Comparison of ENCODE assay signal across 7 mouse cellular contexts in genomic region chr17:32108320-32109011, GRCm38 (mm10). TPM values are rescaled to one million over a fixed set of nuclear protein-coding genes. Genes with fewer than 3 reads are reported as not detected.
DNase-seq lines count a peak whose midpoint lies in the region; ATAC-seq and TF ChIP-seq lines count a peak whose summit lies in the region.
"Not testable (repeated sequence)": the region's sequence is repeated elsewhere in the genome, so short reads cannot be mapped to it uniquely, and the experiment has no call there.

No protein-coding gene starts in this region.

- not testable (repeated sequence) for H3K4me2 ChIP-seq in limb, embryonic 14.5 days (replicated peaks; ENCODE audit: low read depth, low read length, severe bottlenecking)
- peak overlapping the region; percentile 51 for H3K4me2 ChIP-seq in liver, embryonic 15.5 days

- H3K9me3 ChIP-seq in forebrain, embryonic 10.5 days; limb, embryonic 14.5 days (ENCODE audit: control insufficient read depth, low read length); liver, embryonic 15.5 days (replicated peaks); midbrain, embryonic 10.5 days (replicated peaks): not testable (repeated sequence)

- DNase-seq in 416B (ENCODE audit: low read depth), result peak; percentile 51
- peak; percentile 20 for DNase-seq in Patski (ENCODE audit: low read depth, low spot score)
- peak; percentile 84 for DNase-seq in c-Kit-positive CD71-positive TER-119-positive erythroid progenitor cells, embryonic 14.5 days (ENCODE audit: low spot score)
- DNase-seq in forebrain, embryonic 10.5 days (ENCODE audit: extremely low spot score, low spot score); limb, embryonic 14.5 days (ENCODE audit: low spot score); midbrain, embryonic 10.5 days (ENCODE audit: low spot score): not testable (repeated sequence)

- CTCF ChIA-PET in Patski (lab: Charles Lee), result interaction anchor here (1.1 kb wide), 1 partner anchor 9 kb away, joined by 3 read pairs; no protein-coding TSS in a partner anchor

- not testable (repeated sequence) for H3K36me3 ChIP-seq in forebrain, embryonic 10.5 days (replicated peaks); limb, embryonic 14.5 days (ENCODE audit: control insufficient read depth, insufficient read depth, low read length); liver, embryonic 15.5 days (replicated peaks); midbrain, embryonic 10.5 days

- WGBS in forebrain, embryonic 10.5 days, result 84% methylated on average over 5 of the region's 5 CpGs
- 65% methylated on average over 5 of the region's 5 CpGs for WGBS in limb, embryonic 14.5 days
- WGBS in liver, embryonic 15.5 days (ENCODE audit: insufficient replicate concordance), result 31% methylated on average over 5 of the region's 5 CpGs
- 86% methylated on average over 5 of the region's 5 CpGs for WGBS in midbrain, embryonic 10.5 days

- not testable (repeated sequence) for H3K9ac ChIP-seq in limb, embryonic 14.5 days (ENCODE audit: low read depth, low read length, severe bottlenecking)
- peak overlapping the region; percentile 30 for H3K9ac ChIP-seq in liver, embryonic 15.5 days

- 0 out of 2 replicates have a peak overlapping the region, but pooled peaks have one; percentile 13 for H3K27ac ChIP-seq in forebrain, embryonic 10.5 days
- not testable (repeated sequence) for H3K27ac ChIP-seq in limb, embryonic 14.5 days (replicated peaks; ENCODE audit: low read depth, low read length)
- H3K27ac ChIP-seq in liver, embryonic 15.5 days (replicated peaks), result peak overlapping the region; percentile 88
- peak overlapping the region; percentile 23; the same call in 1 of the 2 replicates for H3K27ac ChIP-seq in midbrain, embryonic 10.5 days (replicated peaks)

- peaks cover 30% of the 10 kb centered on the region for H3K4me1 ChIP-seq in forebrain, embryonic 10.5 days
- H3K4me1 ChIP-seq in limb, embryonic 14.5 days (ENCODE audit: control insufficient read depth, insufficient read depth, low read length), result not testable (repeated sequence)
- peaks cover 72% of the 10 kb centered on the region for H3K4me1 ChIP-seq in liver, embryonic 15.5 days (replicated peaks)
- H3K4me1 ChIP-seq in midbrain, embryonic 10.5 days, result peaks cover 37% of the 10 kb centered on the region

- ATAC-seq in Patski, result not testable (repeated sequence)
- ATAC-seq in limb, embryonic 14.5 days (ENCODE audit: low FRiP score, low read depth), result peak; percentile 42; the same call in 1 of the 2 replicates
- ATAC-seq in liver, embryonic 15.5 days (ENCODE audit: insufficient read depth), result peak; percentile 62

- in situ Hi-C loops in Patski (cut with MboI; ENCODE audit: low pct_unique_long_range_greater_than_20kb), result not testable (repeated sequence)

- H3K4me3 ChIP-seq in forebrain, embryonic 10.5 days; limb, embryonic 14.5 days (replicated peaks; ENCODE audit: low read length); liver, embryonic 15.5 days (replicated peaks); midbrain, embryonic 10.5 days: not testable (repeated sequence)

- not testable (repeated sequence) for TF ChIP-seq CTCF in Patski (IDR thresholded peaks at IDR 0.05)

- POLR2A ChIA-PET in Patski (lab: Charles Lee), result not testable (repeated sequence)

- not testable (repeated sequence) for H3K27me3 ChIP-seq in Patski; limb, embryonic 14.5 days (ENCODE audit: control insufficient read depth, insufficient read depth, low read length); liver, embryonic 15.5 days
- H3K27me3 ChIP-seq in forebrain, embryonic 10.5 days (ENCODE audit: poor library complexity, severe bottlenecking), result peaks cover 50% of the 10 kb centered on the region
- peaks cover 28% of the 10 kb centered on the region for H3K27me3 ChIP-seq in midbrain, embryonic 10.5 days (ENCODE audit: low read depth, poor library complexity, severe bottlenecking)

- not testable (repeated sequence) for TF ChIP-seq POLR2A in limb, embryonic 14.5 days (IDR thresholded peaks at IDR 0.05; ENCODE audit: borderline replicate concordance, extremely low read depth, insufficient read depth, insufficient read length)

RNA-seq across cellular contexts. Expression of gene Notch3, which starts 58.2 kb away (rescaled TPM):
- polyA plus RNA-seq in Patski (2021), result 1.5 TPM
- polyA plus RNA-seq in forebrain, embryonic 10.5 days (2016; fragmentation: Nextera tagmentation; extraction: Ambion mirVana), result 24.4 and 25.7 TPM in 2 replicates
- polyA plus RNA-seq in limb, embryonic 14.5 days (2012; rRNA removed), result 50.0 and 77.6 TPM in 2 replicates
- 17.7 and 19.4 TPM in 2 replicates for polyA plus RNA-seq in limb, embryonic 14.5 days (2014; fragmentation: Nextera tagmentation; extraction: Ambion mirVana)
- 0.50 and 0.60 TPM in 2 replicates for polyA plus RNA-seq in liver, embryonic 15.5 days (2015; fragmentation: Nextera tagmentation; extraction: Ambion mirVana)
- 23.4 and 28.2 TPM in 2 replicates for polyA plus RNA-seq in midbrain, embryonic 10.5 days (2016; fragmentation: Nextera tagmentation; extraction: Ambion mirVana)
